Mouse (Mus musculus) liver, postnatal 0 days (tissue): ENCODE data around the gene Ambra1. TPM values are rescaled to one million over a fixed set of nuclear protein-coding genes. Genes with fewer than 3 reads are reported as not detected.
A peak's percentile ranks its signal among the peaks of the same experiment; 100 is the strongest.

ENCODE experiments used
- ATAC-seq: fragments of 200-750 bp; cut with Nextera tagmentation; 2 replicates; pipeline ENCODE4 v1.8.0; 2017; ENCODE audit warnings: mild to moderate bottlenecking, moderate library complexity
- DNase-seq: peaks from one replicate; pipeline ENCODE4 v3.0.0-alpha.2; 2016
- H3K27ac ChIP-seq: fragments of 300-500 bp; sonication (generic); 2 replicates; pipeline ENCODE4 v1.5.1; 2014; ENCODE audit warnings: antibody characterized with exemption, moderate library complexity, mild to moderate bottlenecking, low read depth
- H3K27me3 ChIP-seq: fragments of 300-500 bp; sonication (generic); 2 replicates; pipeline ENCODE4 v1.6.1; 2014; ENCODE audit warnings: low read length, control low read depth, mixed read lengths; ENCODE audit not compliant: insufficient read depth
- H3K36me3 ChIP-seq: fragments of 300-500 bp; sonication (generic); replicated peaks from 2 replicates; pipeline ENCODE4 v1.6.1; 2014; ENCODE audit warnings: mild to moderate bottlenecking, control low read depth, low read length, moderate library complexity, mixed read lengths; ENCODE audit not compliant: insufficient read depth
- H3K4me1 ChIP-seq: fragments of 300-500 bp; sonication (generic); 2 replicates; pipeline ENCODE4 v1.6.1; 2014; ENCODE audit warnings: antibody characterized with exemption, mild to moderate bottlenecking, control low read depth; ENCODE audit not compliant: insufficient read depth
- H3K4me2 ChIP-seq: fragments of 300-500 bp; sonication (generic); 2 replicates; pipeline ENCODE4 v1.6.1; 2014; ENCODE audit warnings: low read depth, mild to moderate bottlenecking, low read length, moderate library complexity, mixed read lengths
- H3K4me3 ChIP-seq: fragments of 300-500 bp; sonication (generic); 2 replicates; pipeline ENCODE4 v1.5.1; 2014; ENCODE audit warnings: low read depth, low read length
- H3K9ac ChIP-seq: fragments of 300-500 bp; sonication (generic); replicated peaks from 2 replicates; pipeline ENCODE4 v1.6.1; 2014; ENCODE audit warnings: mild to moderate bottlenecking, moderate library complexity
- H3K9me3 ChIP-seq: fragments of 300-500 bp; sonication (generic); 2 replicates; pipeline ENCODE4 v1.6.1; 2016; ENCODE audit warnings: mild to moderate bottlenecking, control low read depth, low read length, mixed read lengths
- CTCF ChIP-seq: sonication (generic); IDR thresholded peaks from 2 replicates; pipeline ENCODE4 v1.5.1; 2016; ENCODE audit warnings: antibody characterized with exemption, low read depth
- EP300 ChIP-seq: IDR thresholded peaks from 2 replicates; pipeline ENCODE4 v1.6.1; 2016; ENCODE audit warnings: antibody characterized with exemption, low read depth, mild to moderate bottlenecking
- WGBS: fragments of 180-500 bp; shearing (Covaris S2); extraction: QIAGEN DNeasy Blood & Tissue Kit; methylation state at CpG from one replicate; pipeline ENCODE4 v1.1.7; 2014; ENCODE audit not compliant: insufficient replicate concordance; 5-methylcytosine and 5-hydroxymethylcytosine counted together
- polyA plus RNA-seq: library from polyadenylated mRNA; unstranded; fragments of >200 nt; fragmentation: Nextera tagmentation; extraction: Ambion mirVana; gene quantifications from 2 replicates; pipeline ENCODE4 v1.2.1, GENCODE M21; 2015

Gene Ambra1
- polyA plus RNA-seq, 1 experiment from 2014 or later, result 3.5 TPM

- no peak overlapping the region for H3K9ac ChIP-seq
- 88% methylated on average over 1 of the region's 1 CpGs for WGBS
- H3K27ac ChIP-seq, result no peak overlapping the region
- H3K4me1 ChIP-seq, result no peaks in the 10 kb centered on the region
- DNase-seq, result no peak
- H3K27me3 ChIP-seq, result no peaks in the 10 kb centered on the region
- TF ChIP-seq EP300, result no peak
- TF ChIP-seq CTCF, result no peak
- H3K4me2 ChIP-seq, result no peak overlapping the region
- ATAC-seq, result no peak
- H3K4me3 ChIP-seq, result no peak overlapping the region
- H3K36me3 ChIP-seq, result peaks cover 3% of the 10 kb centered on the region; the same call in 1 of the 2 replicates
- H3K9me3 ChIP-seq, result no peaks in the 10 kb centered on the region
Measured at GRCm38 (mm10) chr2:91871225-91871624, 141.3 kb downstream of the Ambra1 start.

GRCm38 (mm10) chr2:91872658-91873057, 142.7 kb downstream of the Ambra1 start:
- Histone ChIP-seq H3K4me1 (no peaks in the 10 kb centered on the region), H3K4me3 (no peak overlapping the region), H3K9ac (no peak overlapping the region), H3K36me3 (peaks cover 3% of the 10 kb centered on the region; the same call in 1 of the 2 replicates), H3K27ac (no peak overlapping the region), H3K9me3 (no peaks in the 10 kb centered on the region), H3K4me2 (no peak overlapping the region), H3K27me3 (no peaks in the 10 kb centered on the region)
- no peak for DNase-seq
- TF ChIP-seq EP300 (no peak), CTCF (no peak)
- ATAC-seq, result no peak
- WGBS, result 87% methylated on average over 3 of the region's 3 CpGs

GRCm38 (mm10) chr2:91876000-91876805, 146.3 kb downstream of the Ambra1 start:
- ATAC-seq, result no peak
- no peak overlapping the region for H3K27ac ChIP-seq
- peaks cover 3% of the 10 kb centered on the region; the same call in 1 of the 2 replicates for H3K36me3 ChIP-seq
- H3K4me1 ChIP-seq, result no peaks in the 10 kb centered on the region
- no peak overlapping the region for H3K9ac ChIP-seq
- WGBS, result 64% methylated on average over 9 of the region's 9 CpGs
- H3K4me2 ChIP-seq, result peak overlapping the region; percentile 55
- TF ChIP-seq CTCF (no peak), EP300 (no peak)
- no peaks in the 10 kb centered on the region for H3K9me3 ChIP-seq
- no peaks in the 10 kb centered on the region for H3K27me3 ChIP-seq
- H3K4me3 ChIP-seq, result no peak overlapping the region
- DNase-seq, result no peak

- Histone ChIP-seq H3K9me3 (no peaks in the 10 kb centered on the region), H3K4me2 (peak overlapping the region; percentile 55), H3K4me3 (no peak overlapping the region), H3K4me1 (no peaks in the 10 kb centered on the region), H3K9ac (no peak overlapping the region), H3K36me3 (peaks cover 3% of the 10 kb centered on the region; the same call in 1 of the 2 replicates), H3K27me3 (no peaks in the 10 kb centered on the region), H3K27ac (no peak overlapping the region)
- DNase-seq, result no peak
- TF ChIP-seq EP300 (no peak), CTCF (no peak)
- no peak for ATAC-seq
- WGBS, result 49% methylated on average over 2 of the region's 2 CpGs
Measured at GRCm38 (mm10) chr2:91876806-91877140, 146.8 kb downstream of the Ambra1 start.

- Histone ChIP-seq H3K4me2 (no peak overlapping the region), H3K36me3 (peaks cover 3% of the 10 kb centered on the region; the same call in 1 of the 2 replicates), H3K9ac (no peak overlapping the region), H3K4me1 (no peaks in the 10 kb centered on the region), H3K9me3 (no peaks in the 10 kb centered on the region), H3K4me3 (no peak overlapping the region), H3K27ac (no peak overlapping the region), H3K27me3 (no peaks in the 10 kb centered on the region)
- WGBS, result 72% methylated on average over 7 of the region's 7 CpGs
- ATAC-seq, result no peak
- no peak for TF ChIP-seq CTCF
- TF ChIP-seq EP300, result no peak
- DNase-seq, result no peak
Measured at GRCm38 (mm10) chr2:91878387-91879180, 148.7 kb downstream of the Ambra1 start.

GRCm38 (mm10) chr2:91883961-91884360, 154.0 kb downstream of the Ambra1 start:
- WGBS, result 73% methylated on average over 4 of the region's 4 CpGs

More at GRCm38 (mm10) chr2:91883961-91884360, 154.0 kb downstream of the Ambra1 start:
- no peaks in the 10 kb centered on the region for H3K27me3 ChIP-seq
- ATAC-seq (no peak), DNase-seq (no peak)
- no peaks in the 10 kb centered on the region for H3K9me3 ChIP-seq
- H3K4me1 ChIP-seq, result no peaks in the 10 kb centered on the region
- no peak overlapping the region for H3K4me3 ChIP-seq
- no peak overlapping the region for H3K4me2 ChIP-seq
- no peak overlapping the region for H3K9ac ChIP-seq
- H3K27ac ChIP-seq, result no peak overlapping the region
- no peak for TF ChIP-seq CTCF
- no peak for TF ChIP-seq EP300
- H3K36me3 ChIP-seq, result peaks cover 13% of the 10 kb centered on the region
